Mouse (Mus musculus) liver, embryonic 14.5 days (tissue): ENCODE measurements at regions not wholly inside any gene's neighbourhood (a gene's known extent, or its start where the extent isn't known, plus 50 kb on each side); places are given as distances from the start of the nearest gene placed in this dataset.

Source experiments
- CTCF ChIP-seq: IDR thresholded peaks from 2 replicates; pipeline ENCODE4 v1.5.1; 2016; ENCODE audit warnings: antibody characterized with exemption, low read depth, control low read depth
- EP300 ChIP-seq: IDR thresholded peaks from 2 replicates; pipeline ENCODE4 v1.6.1; 2016; ENCODE audit warnings: antibody characterized with exemption, low read depth

GRCm38 (mm10) chr12:29021152-29021551 lies 269.5 kb downstream of the Eipr1 start:
- TF ChIP-seq CTCF (no peak), EP300 (no peak)
